Mouse (Mus musculus) CD4-positive, CD25-positive, alpha-beta regulatory T cell, adult 2 months (primary cell): ENCODE data around the gene Zmynd11.

ENCODE experiments used
- DNase-seq: peaks from one replicate; pipeline ENCODE4 v3.0.0-alpha.2; 2012; ENCODE audit warnings: low read depth, low spot score

Zmynd11 gene

GRCm38 (mm10) chr13:9713462-9714134 is 51.5 kb downstream of the Zmynd11 start:
- no peak for DNase-seq

- no peak for DNase-seq
Observed at GRCm38 (mm10) chr13:9712971-9713370, 52.2 kb downstream of the Zmynd11 start.

GRCm38 (mm10) chr13:9712409-9712808 is 52.7 kb downstream of the Zmynd11 start:
- DNase-seq = no peak

- DNase-seq = no peak
Observed at GRCm38 (mm10) chr13:9708433-9709240, 56.5 kb downstream of the Zmynd11 start.

GRCm38 (mm10) chr13:9706720-9707119 is 58.4 kb downstream of the Zmynd11 start:
- DNase-seq = no peak

GRCm38 (mm10) chr13:9702615-9703235 is 62.4 kb downstream of the Zmynd11 start:
- DNase-seq = no peak

- no peak for DNase-seq
Observed at GRCm38 (mm10) chr13:9697340-9697739, 67.8 kb downstream of the Zmynd11 start.

GRCm38 (mm10) chr13:9695809-9696208 is 69.3 kb downstream of the Zmynd11 start:
- no peak for DNase-seq

- DNase-seq = no peak
Observed at GRCm38 (mm10) chr13:9695403-9695802, 69.7 kb downstream of the Zmynd11 start.

- DNase-seq = no peak
Observed at GRCm38 (mm10) chr13:9694651-9695050, 70.5 kb downstream of the Zmynd11 start.

- no peak for DNase-seq
Observed at GRCm38 (mm10) chr13:9692876-9693275, 72.3 kb downstream of the Zmynd11 start.

- no peak for DNase-seq
Observed at GRCm38 (mm10) chr13:9689366-9689765, 75.8 kb downstream of the Zmynd11 start.

- DNase-seq = no peak
Observed at GRCm38 (mm10) chr13:9686765-9687164, 78.4 kb downstream of the Zmynd11 start.

- DNase-seq = no peak
Observed at GRCm38 (mm10) chr13:9686261-9686660, 78.9 kb downstream of the Zmynd11 start.

GRCm38 (mm10) chr13:9684153-9684923 is 80.8 kb downstream of the Zmynd11 start:
- no peak for DNase-seq

- no peak for DNase-seq
Observed at GRCm38 (mm10) chr13:9683280-9683679, 81.8 kb downstream of the Zmynd11 start.

GRCm38 (mm10) chr13:9681492-9681891 is 83.6 kb downstream of the Zmynd11 start:
- DNase-seq = no peak

GRCm38 (mm10) chr13:9674126-9674525 is 91.0 kb downstream of the Zmynd11 start:
- no peak for DNase-seq

GRCm38 (mm10) chr13:9669246-9669645 is 95.9 kb downstream of the Zmynd11 start:
- no peak for DNase-seq

- DNase-seq = no peak
Observed at GRCm38 (mm10) chr13:9667954-9668496, 97.1 kb downstream of the Zmynd11 start.

GRCm38 (mm10) chr13:9663593-9663992 is 101.5 kb downstream of the Zmynd11 start:
- DNase-seq = no peak

- DNase-seq = no peak
Observed at GRCm38 (mm10) chr13:9660711-9661110, 104.4 kb downstream of the Zmynd11 start.
